Mouse (Mus musculus) limb, embryonic 15.5 days (tissue): ENCODE data around the gene Dnah14. TPM values are rescaled to one million over a fixed set of nuclear protein-coding genes. Genes with fewer than 3 reads are reported as not detected.

Source experiments
- ATAC-seq: fragments of 200-750 bp; cut with Nextera tagmentation; 2 replicates; pipeline ENCODE4 v1.8.0; 2017; ENCODE audit warnings: low read depth, moderate TSS enrichment; ENCODE audit not compliant: insufficient number of reproducible peaks, low FRiP score, low TSS enrichment
- H3K27ac ChIP-seq: fragments of 300-500 bp; sonication (generic); 2 replicates; pipeline ENCODE4 v1.5.1; 2015; ENCODE audit warnings: moderate library complexity, mild to moderate bottlenecking, inconsistent platforms
- H3K27me3 ChIP-seq: fragments of 300-500 bp; sonication (generic); 2 replicates; pipeline ENCODE4 v1.6.1; 2015; ENCODE audit warnings: inconsistent platforms
- H3K36me3 ChIP-seq: fragments of 300-500 bp; sonication (generic); 2 replicates; pipeline ENCODE4 v1.6.1; 2015; ENCODE audit warnings: inconsistent platforms
- H3K4me1 ChIP-seq: fragments of 300-500 bp; sonication (generic); 2 replicates; pipeline ENCODE4 v1.6.1; 2015; ENCODE audit warnings: inconsistent platforms
- H3K4me2 ChIP-seq: fragments of 300-500 bp; sonication (generic); 2 replicates; pipeline ENCODE4 v1.6.1; 2015; ENCODE audit warnings: mild to moderate bottlenecking, inconsistent platforms
- H3K4me3 ChIP-seq: fragments of 300-500 bp; sonication (generic); 2 replicates; pipeline ENCODE4 v1.5.1; 2015; ENCODE audit warnings: mild to moderate bottlenecking, inconsistent platforms
- H3K9ac ChIP-seq: fragments of 300-500 bp; sonication (generic); 2 replicates; pipeline ENCODE4 v1.6.1; 2015; ENCODE audit warnings: inconsistent platforms
- H3K9me3 ChIP-seq: fragments of 300-500 bp; sonication (generic); 2 replicates; pipeline ENCODE4 v1.6.1; 2016; ENCODE audit warnings: inconsistent platforms
- WGBS: fragments of 180-500 bp; shearing (Covaris S2); methylation state at CpG from one replicate; pipeline ENCODE4 v1.1.7; 2015; 5-methylcytosine and 5-hydroxymethylcytosine counted together
- polyA plus RNA-seq: library from polyadenylated mRNA; unstranded; fragments of >200 nt; fragmentation: Nextera tagmentation; extraction: Ambion mirVana; gene quantifications from 2 replicates; pipeline ENCODE4 v1.2.1, GENCODE M21; 2015

Gene Dnah14
- 1.4 and 1.6 TPM in 2 replicates for polyA plus RNA-seq

DNA sequence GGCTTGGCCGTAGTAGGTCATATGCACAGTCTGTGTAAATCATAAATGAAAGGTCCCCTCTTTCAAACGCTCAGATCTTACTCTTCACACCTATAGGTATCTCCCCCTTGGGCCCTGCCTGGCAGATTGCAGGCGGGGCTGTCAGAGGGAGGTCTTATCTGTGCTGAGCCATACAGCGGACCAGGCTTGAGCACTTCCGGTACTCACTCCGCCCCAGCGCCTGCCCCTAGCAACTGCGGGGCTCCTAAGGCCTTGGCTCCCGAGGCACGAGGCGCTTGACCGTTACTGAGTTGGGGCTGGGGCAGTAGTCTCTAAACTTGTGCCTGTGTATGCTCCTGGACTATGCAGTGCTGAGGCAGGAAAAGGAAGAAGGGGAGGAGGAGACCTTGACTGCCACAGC, at the start of gene Dnah14:
TSS of gene Dnah14 (plus strand) at position 238 of the 400 bp plus-strand sequence.
- no peak for ATAC-seq
- H3K27ac ChIP-seq, result no peak within 1 kb of the TSS
- WGBS, result 71% methylated on average over 12 of the region's 12 CpGs
- no peak within 1 kb of the TSS for H3K4me2 ChIP-seq
- H3K9me3 ChIP-seq, result no peaks in the 10 kb centered on the region
- H3K9ac ChIP-seq, result no peak within 1 kb of the TSS
- no peaks in the 10 kb centered on the region for H3K4me1 ChIP-seq
- H3K4me3 ChIP-seq, result no peak within 1 kb of the TSS
- H3K27me3 ChIP-seq, result no peaks in the 10 kb centered on the region
- H3K36me3 ChIP-seq, result no peaks in the 10 kb centered on the region

DNA sequence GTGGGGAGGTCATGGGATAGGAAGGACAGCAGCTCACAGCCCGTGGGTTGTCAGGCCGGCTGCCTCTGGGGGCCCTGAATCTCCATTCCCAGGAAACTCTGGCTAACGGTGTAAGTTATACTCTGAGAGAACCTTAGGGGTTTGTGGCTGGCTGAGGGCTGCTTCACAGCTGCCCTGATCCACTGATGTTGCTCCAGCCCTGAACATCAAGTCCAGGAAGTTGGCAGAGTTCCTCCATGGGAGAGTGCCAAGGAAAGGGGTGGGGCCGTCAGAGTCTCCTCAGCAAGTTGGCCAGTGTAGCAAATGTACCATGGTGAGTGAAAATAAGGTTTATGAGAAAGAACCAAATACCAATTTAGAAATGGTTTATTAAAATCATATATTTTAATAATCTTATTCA, 47.0 kb upstream of the Dnah14 start:
- H3K4me2 ChIP-seq, result no peak overlapping the region
- H3K9ac ChIP-seq, result no peak overlapping the region
- 19% methylated on average over 4 of the region's 4 CpGs for WGBS
- H3K36me3 ChIP-seq, result no peaks in the 10 kb centered on the region
- H3K4me1 ChIP-seq, result peaks cover 40% of the 10 kb centered on the region
- ATAC-seq, result peak; percentile 85
- H3K9me3 ChIP-seq, result no peaks in the 10 kb centered on the region
- peak overlapping the region; percentile 87 for H3K27ac ChIP-seq
- H3K27me3 ChIP-seq, result no peaks in the 10 kb centered on the region; the same call in 1 of the 2 replicates
- H3K4me3 ChIP-seq, result no peak overlapping the region

DNA sequence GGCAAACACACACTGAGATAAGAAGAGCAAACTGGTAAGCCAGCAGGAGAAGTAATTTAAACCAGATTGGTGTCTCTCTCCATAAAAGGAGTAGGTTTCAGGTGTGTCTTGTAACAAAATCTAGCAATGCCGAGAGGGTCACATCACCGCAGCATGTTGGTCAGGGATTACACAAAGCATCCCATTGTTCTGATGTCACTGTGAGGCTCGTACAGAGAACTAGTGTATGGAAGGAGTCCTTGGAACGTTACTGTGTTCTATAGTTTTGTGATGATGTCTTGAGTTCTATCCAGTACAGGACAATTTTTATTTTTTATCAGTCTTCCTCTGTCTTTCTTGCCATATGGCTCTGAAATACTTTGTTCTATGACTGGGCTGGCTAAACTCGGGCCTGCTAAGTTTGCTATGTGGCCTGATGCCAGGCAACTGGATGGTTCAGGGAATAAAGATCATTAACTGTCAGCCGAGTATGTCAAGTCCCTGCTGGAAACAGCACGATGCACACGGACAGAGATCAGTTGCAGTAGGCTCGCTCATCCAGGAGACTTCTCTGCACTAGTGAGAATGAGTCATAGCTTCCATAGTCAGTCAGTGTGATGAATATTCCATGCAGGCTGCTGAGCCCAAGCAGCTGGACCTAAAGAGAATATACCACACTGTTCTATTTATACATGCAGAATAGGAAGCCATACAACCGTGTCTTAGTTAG, 41.0 kb upstream of the Dnah14 start:
- no peak overlapping the region for H3K4me2 ChIP-seq
- peak; percentile 76 for ATAC-seq
- no peaks in the 10 kb centered on the region for H3K36me3 ChIP-seq
- 37% methylated on average over 10 of the region's 10 CpGs for WGBS
- no peak overlapping the region for H3K9ac ChIP-seq
- peaks cover 32% of the 10 kb centered on the region for H3K4me1 ChIP-seq
- H3K27me3 ChIP-seq, result peaks cover 8% of the 10 kb centered on the region; the same call in 1 of the 2 replicates
- peak overlapping the region; percentile 38 for H3K27ac ChIP-seq
- no peak overlapping the region for H3K4me3 ChIP-seq
- H3K9me3 ChIP-seq, result no peaks in the 10 kb centered on the region

DNA sequence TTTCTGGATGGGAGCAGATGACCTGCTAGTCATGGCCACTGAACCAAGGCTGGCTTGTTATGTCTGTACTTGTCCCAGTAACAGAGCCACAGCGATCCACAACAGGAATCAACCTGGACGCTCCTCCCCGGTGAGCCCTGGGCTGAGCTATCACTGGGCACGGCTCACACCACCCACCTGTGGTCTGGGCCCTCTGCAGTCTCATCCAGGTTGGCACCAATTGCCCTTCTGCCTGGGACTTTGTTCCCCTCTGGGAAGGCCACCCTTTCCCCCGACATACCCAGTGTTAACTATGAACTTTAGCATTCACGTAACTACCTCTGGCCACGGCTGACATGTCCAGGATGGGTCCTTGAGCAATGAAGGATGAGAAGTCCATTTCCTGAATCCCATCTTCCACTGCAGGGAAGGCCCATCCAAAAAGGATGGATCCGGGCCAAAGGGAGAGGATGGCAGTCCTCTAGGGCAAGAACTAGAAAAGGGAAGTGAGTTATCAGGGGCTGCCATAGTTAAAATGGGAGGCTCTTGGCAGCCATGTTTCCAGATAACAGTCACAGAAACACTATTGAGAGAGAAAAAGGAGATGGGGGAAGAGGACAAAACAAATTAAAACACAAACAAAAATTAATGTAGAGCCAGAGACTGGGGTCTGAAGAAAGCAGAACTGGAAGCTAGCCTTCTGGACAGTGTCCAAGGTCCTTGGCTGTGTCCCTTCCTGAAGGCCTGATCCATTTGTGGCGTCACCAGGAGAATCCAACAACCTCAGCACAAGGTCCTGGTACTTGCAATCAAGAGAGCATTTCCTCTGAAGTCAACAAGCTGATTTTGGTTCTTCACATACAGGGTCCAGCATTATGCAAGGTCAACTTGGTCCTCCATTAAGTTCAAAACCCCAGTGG, 38.5 kb upstream of the Dnah14 start:
- H3K36me3 ChIP-seq, result no peaks in the 10 kb centered on the region
- no peak overlapping the region for H3K4me3 ChIP-seq
- 91% methylated on average over 9 of the region's 9 CpGs for WGBS
- H3K9ac ChIP-seq, result no peak overlapping the region
- H3K9me3 ChIP-seq, result no peaks in the 10 kb centered on the region
- no peak overlapping the region for H3K27ac ChIP-seq
- H3K4me2 ChIP-seq, result no peak overlapping the region
- no peak for ATAC-seq
- H3K27me3 ChIP-seq, result 0 out of 2 replicates have a peak, but pooled peaks cover 8% of the 10 kb centered on the region
- H3K4me1 ChIP-seq, result peaks cover 29% of the 10 kb centered on the region

DNA sequence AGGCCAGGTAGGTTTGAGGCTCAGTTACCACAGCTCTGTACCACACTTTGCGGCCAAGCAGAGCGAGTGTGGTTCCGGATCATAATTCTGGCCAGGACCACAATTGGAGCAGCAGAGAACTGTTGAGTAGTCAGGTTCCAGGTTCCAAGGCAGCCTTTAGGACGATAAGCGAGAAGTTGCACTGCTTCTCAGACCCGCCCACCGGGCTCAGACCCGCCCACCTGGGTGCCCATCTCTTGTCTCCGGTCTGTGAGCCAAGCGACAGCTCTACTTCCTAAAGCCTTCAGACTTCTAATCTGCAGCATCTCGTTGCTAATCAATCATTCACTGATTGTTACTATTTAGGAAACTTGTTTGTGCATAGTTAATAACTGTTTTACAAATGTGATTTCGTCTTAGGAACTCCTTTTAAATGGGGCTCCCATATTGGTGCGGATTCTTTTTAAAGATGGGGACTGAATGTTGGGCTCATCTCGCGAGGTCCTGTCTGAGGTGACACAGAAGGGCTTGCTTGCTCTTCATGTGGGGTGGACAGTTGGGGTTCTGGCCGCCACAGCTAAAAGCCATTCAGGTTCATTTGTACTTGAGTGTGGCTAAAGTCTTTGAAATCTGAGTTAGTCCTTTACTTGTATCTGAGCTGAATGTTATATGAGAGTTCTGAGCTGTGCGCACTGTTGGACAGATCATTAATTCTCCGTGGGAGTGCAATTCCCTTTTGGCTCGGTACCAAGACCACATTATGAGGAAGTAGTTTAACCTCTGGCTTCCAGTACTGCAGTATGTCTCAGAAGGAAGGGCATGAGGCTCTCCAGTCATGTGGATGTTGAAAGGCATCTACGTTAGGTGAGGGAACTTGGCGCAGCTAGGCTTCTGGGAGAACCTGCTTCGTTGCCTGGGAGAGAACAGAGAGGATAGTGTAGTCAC, 36.3 kb upstream of the Dnah14 start:
- Histone ChIP-seq H3K4me3 (no peak overlapping the region), H3K27ac (no peak overlapping the region), H3K4me2 (no peak overlapping the region), H3K9ac (no peak overlapping the region), H3K9me3 (no peaks in the 10 kb centered on the region), H3K4me1 (peaks cover 21% of the 10 kb centered on the region), H3K27me3 (peaks cover 15% of the 10 kb centered on the region), H3K36me3 (no peaks in the 10 kb centered on the region)
- ATAC-seq, result no peak
- WGBS, result 49% methylated on average over 22 of the region's 22 CpGs

DNA sequence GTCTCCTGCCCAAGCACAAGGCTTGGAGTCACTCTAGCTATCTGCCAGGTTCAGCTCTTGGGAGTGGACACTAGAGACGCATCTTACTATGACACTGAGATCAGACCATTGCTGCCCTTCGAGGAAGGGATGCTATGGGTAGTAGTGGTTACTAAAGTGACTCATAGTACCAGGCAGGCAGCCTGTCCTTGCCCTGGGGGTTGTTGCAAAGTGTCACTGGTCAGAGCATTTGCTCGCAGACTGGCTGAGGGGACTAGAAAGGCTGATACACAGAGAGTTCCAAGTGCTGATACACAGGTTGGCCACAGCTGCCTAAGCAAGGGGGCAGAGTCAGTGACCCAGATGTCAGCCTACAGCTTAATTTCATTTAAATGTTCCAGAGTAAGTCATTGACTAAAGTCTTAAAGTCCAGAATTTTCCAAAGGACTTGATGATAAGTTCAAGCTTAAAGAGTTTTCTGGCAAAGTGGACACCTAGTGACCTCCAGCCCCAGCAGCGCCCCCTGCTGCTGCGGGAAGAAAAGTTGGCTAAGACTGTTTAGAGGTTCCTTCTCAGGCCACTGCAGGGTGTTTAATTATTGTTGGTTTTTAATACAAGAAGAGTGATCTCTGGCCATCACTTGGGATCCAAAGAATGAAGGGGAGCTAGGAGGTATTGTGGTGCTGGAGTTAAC, 32.5 kb upstream of the Dnah14 start:
- no peaks in the 10 kb centered on the region for H3K36me3 ChIP-seq
- H3K4me3 ChIP-seq, result no peak overlapping the region
- no peak for ATAC-seq
- peaks cover 12% of the 10 kb centered on the region for H3K4me1 ChIP-seq
- H3K9ac ChIP-seq, result no peak overlapping the region
- peaks cover 9% of the 10 kb centered on the region for H3K27me3 ChIP-seq
- H3K9me3 ChIP-seq, result no peaks in the 10 kb centered on the region
- 78% methylated on average over 5 of the region's 5 CpGs for WGBS
- H3K4me2 ChIP-seq, result no peak overlapping the region
- no peak overlapping the region for H3K27ac ChIP-seq

DNA sequence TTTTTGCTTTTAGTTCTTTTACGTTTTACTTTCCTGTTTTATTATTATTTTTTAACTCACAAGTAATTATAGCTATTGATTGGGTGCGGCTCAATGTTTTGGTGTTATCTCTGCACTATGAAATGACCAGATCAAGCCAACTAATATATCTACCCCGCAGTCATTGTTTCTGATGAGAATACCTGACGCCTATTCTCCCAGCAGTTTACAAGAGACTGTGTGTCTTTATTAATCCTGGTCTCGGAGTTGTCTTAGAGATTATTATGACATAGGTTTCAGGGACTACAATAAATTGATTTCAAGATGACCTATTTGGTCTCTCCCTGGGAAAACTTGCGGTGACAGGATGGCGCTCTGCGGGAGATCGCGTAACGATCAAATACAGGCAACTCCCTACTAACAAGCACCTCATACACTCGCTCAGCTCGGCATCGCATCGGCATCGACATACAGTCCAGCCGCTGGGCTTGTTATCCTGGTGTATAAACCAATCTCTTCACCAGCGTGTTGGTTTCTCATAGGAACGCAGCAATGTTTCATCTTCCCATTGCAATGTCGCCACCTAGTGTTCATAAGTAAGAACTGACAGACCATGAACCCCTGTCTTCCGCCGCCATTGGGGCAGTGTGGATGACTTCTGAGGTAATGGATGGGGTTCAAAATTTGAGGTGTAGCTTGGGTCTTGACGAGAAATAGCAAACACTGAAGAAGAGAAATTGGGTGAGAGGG, 31.2 kb upstream of the Dnah14 start:
- Histone ChIP-seq H3K4me1 (peaks cover 11% of the 10 kb centered on the region), H3K9me3 (no peaks in the 10 kb centered on the region), H3K27me3 (peaks cover 7% of the 10 kb centered on the region), H3K4me2 (0 out of 2 replicates have a peak overlapping the region, but pooled peaks have one; percentile 25), H3K9ac (no peak overlapping the region), H3K36me3 (no peaks in the 10 kb centered on the region), H3K4me3 (peak overlapping the region; percentile 12; the same call in 1 of the 2 replicates), H3K27ac (no peak overlapping the region)
- 25% methylated on average over 23 of the region's 23 CpGs for WGBS
- ATAC-seq, result 0 out of 2 replicates have a peak, but pooled peaks have one; percentile 53

DNA sequence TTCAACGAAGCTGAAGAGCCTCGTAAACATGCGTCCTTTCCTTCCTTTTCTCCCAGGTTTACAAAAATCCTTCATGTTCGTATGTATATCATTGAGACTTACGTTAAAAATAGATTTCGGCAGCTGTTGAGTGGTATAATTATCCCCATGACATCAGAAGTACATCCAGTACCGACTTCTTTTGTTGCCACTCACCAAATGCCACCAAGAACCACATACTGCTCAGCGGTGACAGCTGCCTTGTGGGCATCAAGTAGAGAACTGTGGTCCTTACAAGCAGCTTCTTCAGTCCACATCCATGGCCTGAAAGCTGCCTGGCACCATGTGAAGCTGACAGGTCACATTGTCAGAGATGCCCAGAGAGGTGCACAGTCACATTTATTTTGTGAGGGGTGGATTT, 26.4 kb upstream of the Dnah14 start:
- Histone ChIP-seq H3K4me1 (peaks cover 19% of the 10 kb centered on the region), H3K27ac (no peak overlapping the region), H3K4me2 (no peak overlapping the region), H3K9ac (no peak overlapping the region), H3K9me3 (no peaks in the 10 kb centered on the region), H3K36me3 (no peaks in the 10 kb centered on the region), H3K4me3 (no peak overlapping the region), H3K27me3 (no peaks in the 10 kb centered on the region)
- WGBS, result 79% methylated on average over 8 of the region's 8 CpGs
- no peak for ATAC-seq

DNA sequence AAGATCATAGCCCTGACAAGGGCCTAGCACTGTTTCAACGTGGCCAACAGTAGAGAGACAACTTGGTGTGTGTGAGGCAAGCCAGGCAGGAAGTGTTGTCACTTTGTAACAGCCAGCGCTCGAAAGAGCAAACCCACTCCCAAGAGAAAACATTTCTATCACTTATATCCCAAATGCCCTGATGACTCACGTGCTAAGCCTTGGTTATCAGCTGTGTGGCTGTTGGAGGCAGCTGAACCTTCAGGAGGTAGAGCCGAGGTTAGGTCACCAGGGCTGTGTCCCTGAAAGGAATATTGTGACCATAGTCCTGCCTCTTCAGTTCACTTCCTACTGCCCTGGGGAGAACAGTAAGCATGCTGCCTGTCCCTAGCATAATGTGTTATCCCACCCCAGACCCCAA, 25.5 kb upstream of the Dnah14 start:
- H3K27me3 ChIP-seq, result no peaks in the 10 kb centered on the region
- no peak overlapping the region for H3K27ac ChIP-seq
- no peaks in the 10 kb centered on the region for H3K9me3 ChIP-seq
- no peak overlapping the region for H3K4me3 ChIP-seq
- 66% methylated on average over 5 of the region's 5 CpGs for WGBS
- no peak overlapping the region for H3K9ac ChIP-seq
- H3K4me2 ChIP-seq, result no peak overlapping the region
- ATAC-seq, result no peak
- no peaks in the 10 kb centered on the region for H3K36me3 ChIP-seq
- H3K4me1 ChIP-seq, result peaks cover 17% of the 10 kb centered on the region

DNA sequence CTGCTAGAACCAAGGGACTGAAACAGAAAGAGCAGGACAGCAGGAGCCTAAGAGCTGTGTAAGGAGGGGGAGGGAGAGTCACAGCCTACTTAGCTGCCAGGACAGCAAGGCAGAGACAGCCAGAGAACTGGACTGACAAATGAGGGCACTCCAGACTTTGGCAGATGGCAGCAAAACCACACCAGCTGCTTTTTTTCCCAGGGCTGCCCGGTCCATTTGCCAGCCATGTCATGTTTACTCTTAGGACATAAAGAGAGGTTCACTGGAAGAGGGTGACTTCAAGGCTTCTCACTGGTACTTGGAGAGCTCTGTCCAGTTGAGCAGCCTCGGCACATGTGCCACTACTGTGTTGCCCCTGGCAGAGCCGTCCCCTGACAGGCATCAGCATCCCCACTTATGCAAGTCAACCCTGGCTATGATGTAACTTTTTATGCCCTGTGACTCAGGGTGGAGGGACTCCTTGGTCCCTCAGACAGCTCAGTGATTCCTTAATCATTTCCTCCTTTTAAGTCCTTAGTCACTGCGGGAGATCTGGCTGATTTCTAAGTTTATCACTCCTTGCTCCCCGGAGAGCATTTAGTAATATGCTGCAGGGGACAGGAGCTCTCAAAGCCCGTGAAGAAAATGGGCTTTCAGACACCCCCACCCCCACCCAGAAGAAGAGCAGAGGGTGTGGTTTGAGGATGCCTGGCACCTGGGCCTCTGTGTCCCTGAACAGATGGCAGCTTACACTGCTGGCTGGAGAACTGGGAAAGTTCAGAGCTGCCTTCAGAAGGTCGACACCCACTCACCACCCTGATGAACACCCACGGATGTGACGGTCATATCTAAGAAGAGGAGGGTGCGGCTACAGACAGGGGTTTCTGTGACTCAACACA, 23.6 kb upstream of the Dnah14 start:
- no peak overlapping the region for H3K27ac ChIP-seq
- H3K9ac ChIP-seq, result no peak overlapping the region
- H3K4me3 ChIP-seq, result no peak overlapping the region
- H3K9me3 ChIP-seq, result no peaks in the 10 kb centered on the region
- H3K27me3 ChIP-seq, result no peaks in the 10 kb centered on the region
- no peaks in the 10 kb centered on the region for H3K36me3 ChIP-seq
- no peak for ATAC-seq
- no peak overlapping the region for H3K4me2 ChIP-seq
- H3K4me1 ChIP-seq, result peaks cover 17% of the 10 kb centered on the region
- 33% methylated on average over 10 of the region's 10 CpGs for WGBS
